Mouse (Mus musculus) left cerebral cortex, adult 9 months (tissue): ENCODE results near the gene Odf3.
"Not testable (repeated sequence)": the region's sequence is repeated elsewhere in the genome, so short reads cannot be mapped to it uniquely, and the experiment has no call there.

Experiments used
- DNase-seq, 2 experiments: peaks; one replicate each; pipeline ENCODE4 v3.0.0; 2022; ENCODE audit warnings: low spot score in 2 of 2

Odf3 gene

DNA sequence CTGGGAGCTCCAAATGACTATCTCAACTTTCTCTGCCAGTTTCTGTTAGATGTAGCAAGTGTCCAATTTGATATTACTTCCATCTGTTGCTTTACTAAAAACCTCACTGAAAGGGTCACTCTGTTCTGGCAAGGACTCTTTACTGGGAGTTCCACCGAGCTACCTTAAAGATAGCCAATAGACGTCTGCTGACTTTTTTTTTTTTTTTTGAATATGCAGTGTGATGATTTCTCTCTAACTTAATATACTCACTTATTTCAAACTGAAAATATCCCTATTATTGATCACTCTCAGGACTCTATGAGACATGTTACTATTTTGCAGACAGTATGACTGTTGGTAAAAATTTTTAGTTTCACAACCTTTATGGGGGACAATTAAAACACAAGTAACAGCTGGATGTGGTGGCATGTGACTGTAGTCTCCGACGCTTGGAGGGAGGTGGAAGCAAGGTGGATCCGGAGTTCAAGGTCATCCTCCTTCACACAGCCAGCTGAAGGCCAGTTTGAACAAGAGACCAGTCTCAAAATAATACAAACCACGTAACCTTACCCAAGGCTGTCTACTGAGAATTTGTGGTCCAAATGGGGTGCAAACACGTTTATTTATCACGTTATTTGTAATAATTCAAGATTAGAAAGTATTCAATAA lies 33.4 kb downstream of the Odf3 start:
- no peak for DNase-seq

DNA sequence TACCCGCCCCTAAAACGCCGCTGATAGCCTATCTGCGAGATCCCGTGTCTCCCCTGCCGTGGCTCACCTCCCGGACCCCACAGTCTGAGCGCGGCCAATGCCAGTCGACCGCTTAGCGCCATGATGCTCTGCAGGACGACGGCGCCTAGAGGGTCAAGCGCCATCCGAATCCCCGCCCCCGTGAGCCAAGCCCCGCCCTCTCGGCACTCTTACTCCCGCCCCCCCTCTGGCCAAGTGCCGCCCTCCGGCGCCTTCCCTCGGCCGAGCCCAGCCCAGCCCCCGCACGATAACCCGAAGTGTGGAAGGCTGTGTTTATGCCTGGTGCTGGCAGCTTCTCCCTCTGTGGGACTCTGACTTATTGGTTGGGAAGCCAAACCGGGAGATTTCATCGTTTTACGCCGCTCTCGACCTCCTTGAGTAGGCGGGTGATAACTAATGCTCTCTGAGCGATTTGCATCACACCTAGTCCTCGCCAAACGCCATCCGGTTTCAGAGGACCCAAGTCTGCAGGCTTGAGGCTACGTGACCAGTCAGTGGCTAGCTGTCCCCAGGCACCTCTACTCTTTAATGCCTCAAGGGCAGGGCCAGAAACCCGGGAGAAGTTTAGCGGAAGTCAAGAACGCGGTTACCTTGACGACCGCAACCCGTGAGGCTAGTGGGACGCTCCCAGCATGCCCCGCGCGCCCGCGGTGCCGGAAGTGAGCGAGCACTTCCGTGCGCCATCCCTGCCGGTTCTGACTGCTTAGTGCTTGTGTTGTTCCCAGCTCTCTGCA lies 34.3 kb downstream of the Odf3 start, which contains the start of the genes Psmd13 and Sirt3:
TSS of gene Psmd13 (plus strand) at position 273 of the 773 bp plus-strand sequence.
TSS of gene Sirt3 (minus strand) at position 614 of the 773 bp plus-strand sequence.
- peak; percentile 80 to 94 for DNase-seq

DNA sequence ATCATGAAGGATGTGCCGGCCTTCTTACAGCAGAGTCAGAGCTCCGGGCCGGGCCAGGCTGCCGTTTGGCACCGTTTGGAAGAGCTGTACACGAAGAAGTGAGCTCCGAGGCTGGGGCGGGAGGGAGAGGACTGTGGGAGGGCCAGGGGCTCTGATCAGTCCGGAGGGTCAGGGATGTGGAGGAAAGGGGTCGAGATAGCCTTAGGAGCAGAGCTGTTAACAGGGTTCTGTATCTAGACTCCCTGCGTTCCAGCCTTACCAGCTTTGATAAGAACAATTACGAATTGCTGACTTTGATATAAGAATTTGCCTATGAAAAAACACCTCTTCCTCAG lies 34.8 kb downstream of the Odf3 start:
- no peak for DNase-seq

DNA sequence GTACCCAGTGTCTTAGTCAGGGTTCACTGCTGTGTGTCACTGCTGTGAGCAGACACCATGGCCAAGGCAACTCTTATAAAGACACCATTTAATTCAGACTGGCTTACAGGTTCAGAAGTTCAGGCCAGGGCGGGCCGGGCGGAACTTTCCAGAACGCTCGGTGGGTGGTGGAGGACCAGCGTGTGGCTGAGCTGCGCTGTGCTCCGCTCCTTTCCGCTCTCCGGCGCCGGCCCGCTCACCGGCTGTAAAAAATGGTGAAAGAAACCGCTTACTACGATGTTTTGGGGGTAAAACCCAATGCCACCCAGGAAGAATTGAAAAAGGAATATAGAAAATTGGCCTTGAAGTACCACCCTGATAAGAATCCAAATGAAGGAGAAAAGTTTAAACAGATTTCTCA lies 43.0 kb downstream of the Odf3 start:
- not testable (repeated sequence) for DNase-seq

DNA sequence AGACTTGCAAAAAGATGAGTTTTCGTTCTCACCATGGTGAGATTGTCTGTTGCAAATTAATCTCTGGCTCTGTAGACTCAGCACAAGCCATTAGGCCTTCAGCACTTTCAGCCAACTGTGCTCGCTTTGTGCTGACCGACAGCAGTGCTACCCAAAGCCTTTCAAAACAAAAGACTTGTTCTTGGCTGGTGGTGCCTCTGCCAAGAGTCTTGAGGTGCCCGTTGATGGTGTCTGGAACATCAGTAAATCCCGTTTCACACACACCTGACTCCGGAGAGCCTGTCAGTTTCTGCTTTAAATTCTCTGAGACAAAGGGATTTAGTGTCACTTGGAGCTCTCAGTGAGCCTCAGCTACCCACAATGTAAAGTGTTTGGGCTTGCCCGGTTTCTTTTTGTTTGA lies 46.4 kb downstream of the Odf3 start:
- no peak for DNase-seq

DNA sequence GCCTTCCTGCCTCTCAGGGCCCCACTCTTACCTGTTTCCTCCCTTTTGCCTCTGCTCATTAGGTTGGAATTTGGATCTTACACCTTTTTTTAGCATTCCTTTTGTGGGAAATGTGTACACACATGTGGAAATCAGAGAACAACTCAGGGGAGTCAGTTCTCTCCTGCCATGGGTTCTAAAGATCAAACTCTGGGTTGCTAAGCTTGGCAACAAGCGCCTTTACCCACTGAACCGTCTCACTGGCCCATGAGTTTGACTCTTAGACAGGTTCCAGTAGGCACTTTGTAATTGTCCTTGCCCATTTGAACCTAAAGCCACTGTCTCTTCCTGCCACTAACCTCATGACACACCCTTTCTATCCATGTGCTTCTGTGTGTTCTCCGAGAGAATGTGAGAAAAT lies 47.0 kb downstream of the Odf3 start:
- no peak for DNase-seq

DNA sequence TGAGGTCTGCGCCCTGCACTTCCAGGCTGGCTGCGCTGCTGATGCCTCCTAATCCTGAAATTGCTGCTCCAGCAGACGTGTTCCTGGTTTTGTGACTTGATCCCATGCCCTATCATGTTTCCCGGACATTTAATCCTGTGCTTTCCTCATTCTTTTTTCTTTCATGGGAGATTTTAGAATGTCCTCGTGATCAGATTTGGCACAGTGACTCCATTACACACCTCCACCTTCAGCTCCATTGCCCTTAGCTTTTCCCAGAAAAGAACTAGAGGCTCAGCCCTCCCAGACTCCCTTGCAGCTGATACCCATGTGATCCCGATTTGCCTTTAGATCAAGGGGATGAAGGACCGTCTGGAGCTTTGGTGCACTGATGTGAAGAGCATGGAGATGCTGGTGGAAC lies 50.3 kb downstream of the Odf3 start:
- DNase-seq, result no peak

DNA sequence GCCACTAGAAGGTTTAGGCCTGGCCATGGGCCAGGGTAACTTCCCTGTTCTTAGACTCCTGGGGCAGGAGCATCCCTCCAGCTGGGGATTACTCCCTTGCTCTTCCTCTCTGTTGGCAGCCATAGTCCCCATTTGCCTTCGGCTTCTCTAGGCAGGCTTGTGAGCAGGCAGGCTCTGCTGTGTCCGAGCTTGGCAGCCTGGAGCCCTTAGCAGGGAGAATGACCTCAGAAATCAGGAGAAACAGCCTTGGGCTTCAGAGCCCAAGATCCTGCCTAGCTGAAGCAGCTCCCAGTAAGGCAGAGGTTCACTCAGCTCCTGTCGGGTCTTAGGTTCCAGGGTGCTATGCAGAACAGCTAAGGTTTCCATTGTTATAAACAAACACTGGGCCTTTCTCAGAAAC lies 51.5 kb downstream of the Odf3 start:
- no peak for DNase-seq

DNA sequence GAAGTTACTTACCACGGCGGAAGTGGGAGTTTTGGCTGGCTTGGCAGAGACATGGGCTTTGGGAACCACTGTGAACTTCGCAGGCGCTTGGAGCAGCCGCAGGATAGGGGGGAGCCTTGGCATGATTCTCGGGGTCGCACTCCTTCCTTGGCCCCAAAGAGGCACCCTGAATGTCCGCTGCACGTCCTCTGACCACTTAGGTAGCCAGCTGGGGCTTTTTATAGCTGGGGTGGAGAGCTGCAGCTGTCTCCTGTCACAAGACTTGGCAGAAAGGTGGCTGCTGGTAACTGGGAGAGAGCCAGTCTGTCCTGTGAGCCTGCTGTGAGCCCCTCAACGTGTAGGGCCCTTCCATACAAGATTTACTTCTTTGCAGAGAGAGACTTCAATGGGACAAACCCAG lies 52.6 kb downstream of the Odf3 start, which contains the start of gene Cox8b:
TSS of gene Cox8b (minus strand) at position 227 of the 400 bp plus-strand sequence.
- no peak for DNase-seq
